Mouse (Mus musculus) cerebellum, postnatal 4 days (tissue): Measurements from ENCODE around the gene Kmo.

ENCODE experiments used
- DNase-seq, 2 experiments: peaks; one replicate each; pipeline ENCODE4 v3.0.0; 2022; ENCODE audit warnings: low spot score in 2 of 2, mixed read lengths in 1 of 2

Gene Kmo

GRCm38 (mm10) chr1:175693429-175693960 lies 73.3 kb downstream of the Kmo start:
- DNase-seq: no peak

- no peak for DNase-seq
These were observed 78.1 kb downstream of the Kmo start, which contains the start of gene Wdr64 for GRCm38 (mm10) chr1:175698293-175698692. Gene Wdr64 (plus strand): TSS chr1:175698593.

- no peak for DNase-seq
These were observed 79.2 kb downstream of the Kmo start for GRCm38 (mm10) chr1:175699375-175699774.

DNA sequence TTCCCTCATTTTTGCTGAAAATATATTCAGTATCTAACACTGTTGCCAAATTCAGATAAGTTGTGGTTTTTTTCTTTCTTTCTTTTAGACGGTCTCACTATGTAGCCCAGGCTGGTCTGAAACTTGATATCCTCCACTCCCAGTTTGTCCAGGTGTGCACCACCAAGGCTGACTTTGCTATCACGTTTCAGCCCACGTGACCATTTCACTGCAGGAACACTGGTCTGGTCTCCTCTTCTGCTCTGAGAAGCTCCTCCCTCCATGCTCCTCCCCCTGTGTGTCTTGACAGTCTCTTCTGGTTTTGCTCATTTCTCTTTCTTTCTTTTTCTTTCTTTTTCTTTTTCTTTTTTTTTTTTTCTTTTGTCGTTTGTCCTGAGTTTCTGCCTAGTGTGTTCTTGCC lies 79.6 kb downstream of the Kmo start:
- DNase-seq: no peak

DNA sequence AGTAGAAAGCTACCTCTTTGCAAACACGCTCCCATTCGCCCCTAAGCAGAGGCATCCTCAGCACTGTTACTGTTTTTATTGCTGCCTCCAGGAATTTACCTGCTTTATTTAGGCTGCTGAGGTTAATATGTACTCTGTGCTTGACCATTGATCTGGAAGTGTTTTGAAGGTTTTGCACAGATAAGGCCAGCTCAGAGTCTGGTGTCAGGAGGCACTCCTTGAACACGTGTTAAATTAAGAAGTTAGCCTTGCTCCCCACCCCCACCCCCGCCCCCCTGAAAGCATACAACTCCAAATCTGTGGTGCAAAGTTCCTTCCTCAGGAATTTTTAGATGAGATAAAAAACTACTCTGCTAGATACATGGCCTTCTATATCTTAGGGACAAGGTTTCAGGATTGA lies 81.0 kb downstream of the Kmo start:
- no peak for DNase-seq

- no peak for DNase-seq
These were observed 87.4 kb downstream of the Kmo start for GRCm38 (mm10) chr1:175707599-175707998.

DNA sequence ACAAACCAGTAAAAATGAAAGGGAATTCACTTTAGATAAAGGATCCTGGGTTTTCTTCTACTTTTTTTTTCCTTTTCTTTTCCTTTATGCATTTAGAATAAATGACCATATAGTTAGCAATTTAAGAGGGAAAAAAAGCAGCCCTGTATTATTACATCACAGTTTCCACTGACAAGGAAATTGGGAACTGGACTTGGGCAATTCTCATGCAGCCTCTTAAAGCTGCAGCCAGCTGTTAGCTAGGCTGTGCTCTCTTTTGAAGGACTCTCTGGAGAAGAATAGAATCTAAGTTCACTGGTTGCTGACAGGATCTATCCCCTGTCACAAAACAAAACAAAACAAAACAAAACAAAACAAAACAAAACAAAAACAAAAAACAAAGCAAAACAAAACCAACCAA lies 87.8 kb downstream of the Kmo start:
- no peak for DNase-seq
